Mouse (Mus musculus) limb, embryonic 14.5 days (tissue): ENCODE measurements at regions not wholly inside any gene's neighbourhood (a gene's known extent, or its start where the extent isn't known, plus 50 kb on each side); places are given as distances from the start of the nearest gene placed in this dataset.

Experiments
- ATAC-seq: fragments of 200-750 bp; cut with Nextera tagmentation; 2 replicates; pipeline ENCODE4 v1.8.0; 2017; ENCODE audit warnings: low read depth, moderate number of reproducible peaks, moderate TSS enrichment; ENCODE audit not compliant: low FRiP score
- DNase-seq: peaks from one replicate; pipeline ENCODE4 v3.0.0-alpha.2; 2015; ENCODE audit warnings: low spot score
- H3K27ac ChIP-seq: fragments of 300-500 bp; sonication (generic); replicated peaks from 2 replicates; pipeline ENCODE4 v1.5.1; 2014; ENCODE audit warnings: low read depth, mild to moderate bottlenecking, low read length, moderate library complexity, mixed read lengths
- H3K27me3 ChIP-seq: fragments of 300-500 bp; sonication (generic); 2 replicates; pipeline ENCODE4 v1.6.1; 2014; ENCODE audit warnings: low read length, mixed read lengths; ENCODE audit not compliant: control insufficient read depth, insufficient read depth
- H3K36me3 ChIP-seq: fragments of 300-500 bp; sonication (generic); 2 replicates; pipeline ENCODE4 v1.6.1; 2014; ENCODE audit warnings: mild to moderate bottlenecking, low read length, moderate library complexity, mixed read lengths; ENCODE audit not compliant: control insufficient read depth, insufficient read depth
- H3K4me1 ChIP-seq: fragments of 300-500 bp; sonication (generic); 2 replicates; pipeline ENCODE4 v1.6.1; 2014; ENCODE audit warnings: antibody characterized with exemption, low read length, mixed read lengths; ENCODE audit not compliant: control insufficient read depth, insufficient read depth
- H3K4me2 ChIP-seq: fragments of 300-500 bp; sonication (generic); replicated peaks from 2 replicates; pipeline ENCODE4 v1.6.1; 2014; ENCODE audit warnings: low read depth, mild to moderate bottlenecking, low read length, moderate library complexity; ENCODE audit not compliant: severe bottlenecking
- H3K4me3 ChIP-seq: fragments of 300-500 bp; sonication (generic); replicated peaks from 2 replicates; pipeline ENCODE4 v1.5.1; 2014; ENCODE audit warnings: low read length
- H3K9ac ChIP-seq: fragments of 300-500 bp; sonication (generic); 2 replicates; pipeline ENCODE4 v1.6.1; 2014; ENCODE audit warnings: mild to moderate bottlenecking, low read depth, low read length, moderate library complexity; ENCODE audit not compliant: severe bottlenecking
- H3K9me3 ChIP-seq: fragments of 300-500 bp; sonication (generic); 2 replicates; pipeline ENCODE4 v1.6.1; 2016; ENCODE audit warnings: low read length; ENCODE audit not compliant: control insufficient read depth
- POLR2A ChIP-seq: fragments of 200-500 bp; IDR thresholded peaks from 2 replicates; pipeline ENCODE4 v1.8.0; 2012; ENCODE audit warnings: inconsistent platforms, mild to moderate bottlenecking, moderate library complexity, borderline replicate concordance; ENCODE audit not compliant: insufficient read depth, insufficient read length; ENCODE audit errors: extremely low read depth
- WGBS: fragments of 180-500 bp; shearing (Covaris S2); extraction: QIAGEN DNeasy Blood & Tissue Kit; methylation state at CpG from one replicate; pipeline ENCODE4 v1.1.7; 2014; 5-methylcytosine and 5-hydroxymethylcytosine counted together

- 38% methylated on average over 8 of the region's 8 CpGs for WGBS
- peak; percentile 45; the same call in 1 of the 2 replicates for ATAC-seq
These were observed 161.9 kb downstream of the Utp6 start for GRCm38 (mm10) chr11:79800256-79800655.

GRCm38 (mm10) chr11:79788251-79788741 lies 173.9 kb downstream of the Utp6 start:
- TF ChIP-seq POLR2A, result no peak
- no peak overlapping the region for H3K4me2 ChIP-seq
- no peak for DNase-seq
- peaks cover 15% of the 10 kb centered on the region for H3K4me1 ChIP-seq
- no peak overlapping the region for H3K27ac ChIP-seq
- H3K9me3 ChIP-seq, result no peaks in the 10 kb centered on the region
- H3K4me3 ChIP-seq, result no peak overlapping the region
- H3K36me3 ChIP-seq, result no peaks in the 10 kb centered on the region
- ATAC-seq, result no peak
- 77% methylated on average over 3 of the region's 3 CpGs for WGBS
- no peak overlapping the region for H3K9ac ChIP-seq
- no peaks in the 10 kb centered on the region for H3K27me3 ChIP-seq

More at GRCm38 (mm10) chr11:79800256-79800655, 161.9 kb downstream of the Utp6 start:
- no peak for TF ChIP-seq POLR2A
- DNase-seq, result peak; percentile 39
- Histone ChIP-seq H3K9me3 (no peaks in the 10 kb centered on the region), H3K4me1 (peaks cover 18% of the 10 kb centered on the region), H3K4me2 (no peak overlapping the region), H3K4me3 (no peak overlapping the region), H3K27ac (peak overlapping the region; percentile 45), H3K27me3 (no peaks in the 10 kb centered on the region), H3K9ac (no peak overlapping the region), H3K36me3 (no peaks in the 10 kb centered on the region)

DNA sequence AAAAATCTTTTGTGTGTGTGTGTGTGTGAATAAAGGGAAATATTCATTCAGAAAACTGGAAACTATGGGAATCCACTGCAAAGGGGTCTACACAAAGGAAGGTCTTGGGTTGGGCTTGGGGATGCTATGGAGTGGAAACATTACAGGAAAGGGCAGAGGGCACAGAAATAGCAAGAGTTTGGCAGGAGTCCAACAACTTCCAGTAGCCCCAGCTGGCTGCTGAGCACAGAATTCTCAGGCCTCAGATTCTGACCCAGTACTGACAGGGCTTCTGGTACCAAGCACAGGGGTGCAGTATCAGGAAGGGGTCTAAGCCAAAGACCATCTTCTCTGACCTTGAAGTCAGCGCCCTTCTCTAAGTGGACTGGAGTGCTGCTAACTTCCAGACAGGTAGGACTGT lies 174.4 kb downstream of the Utp6 start:
- no peak for ATAC-seq
- H3K9ac ChIP-seq, result no peak overlapping the region

GRCm38 (mm10) chr11:79784071-79784470 lies 178.1 kb downstream of the Utp6 start:
- Histone ChIP-seq H3K27ac (no peak overlapping the region), H3K9ac (no peak overlapping the region), H3K9me3 (no peaks in the 10 kb centered on the region), H3K27me3 (no peaks in the 10 kb centered on the region), H3K36me3 (no peaks in the 10 kb centered on the region), H3K4me1 (no peaks in the 10 kb centered on the region), H3K4me2 (no peak overlapping the region), H3K4me3 (no peak overlapping the region)
- 80% methylated on average over 3 of the region's 3 CpGs for WGBS
- TF ChIP-seq POLR2A, result no peak
- DNase-seq, result no peak
- ATAC-seq, result no peak

More for the DNA sequence above, 174.4 kb downstream of the Utp6 start:
- Histone ChIP-seq H3K4me1 (peaks cover 12% of the 10 kb centered on the region), H3K4me2 (no peak overlapping the region), H3K27ac (no peak overlapping the region), H3K9me3 (no peaks in the 10 kb centered on the region), H3K4me3 (no peak overlapping the region), H3K27me3 (no peaks in the 10 kb centered on the region), H3K36me3 (no peaks in the 10 kb centered on the region)
- 81% methylated on average over 1 of the region's 1 CpGs for WGBS
- no peak for TF ChIP-seq POLR2A
- DNase-seq, result peak; percentile 57

GRCm38 (mm10) chr11:79781966-79782365 lies 180.2 kb downstream of the Utp6 start:
- no peak overlapping the region for H3K9ac ChIP-seq
- no peak for TF ChIP-seq POLR2A
- H3K4me2 ChIP-seq, result no peak overlapping the region
- H3K36me3 ChIP-seq, result no peaks in the 10 kb centered on the region
- 79% methylated on average over 5 of the region's 5 CpGs for WGBS
- no peak overlapping the region for H3K4me3 ChIP-seq
- ATAC-seq, result no peak
- H3K27me3 ChIP-seq, result no peaks in the 10 kb centered on the region
- H3K27ac ChIP-seq, result no peak overlapping the region
- no peak for DNase-seq
- no peaks in the 10 kb centered on the region for H3K9me3 ChIP-seq
- H3K4me1 ChIP-seq, result no peaks in the 10 kb centered on the region

GRCm38 (mm10) chr11:79779756-79780155 lies 182.4 kb downstream of the Utp6 start:
- H3K27me3 ChIP-seq, result no peaks in the 10 kb centered on the region
- DNase-seq (peak; percentile 25), ATAC-seq (no peak)
- no peak overlapping the region for H3K27ac ChIP-seq
- no peaks in the 10 kb centered on the region for H3K9me3 ChIP-seq
- no peak overlapping the region for H3K9ac ChIP-seq
- H3K4me2 ChIP-seq, result no peak overlapping the region
- WGBS, result 40% methylated on average over 5 of the region's 5 CpGs
- H3K36me3 ChIP-seq, result no peaks in the 10 kb centered on the region
- no peak for TF ChIP-seq POLR2A
- no peaks in the 10 kb centered on the region for H3K4me1 ChIP-seq
- H3K4me3 ChIP-seq, result no peak overlapping the region
